Mouse (Mus musculus) left cerebral cortex, postnatal 25 days (tissue): ENCODE results near the gene Ces1g. TPM values are rescaled to one million over a fixed set of nuclear protein-coding genes. Genes with fewer than 3 reads are reported as not detected.

Experiments used
- total RNA-seq, 2 experiments: library from RNA; stranded (reverse); gene quantifications; 2 replicates each; pipeline ENCODE4 v1.2.3; 2021

Gene Ces1g
- total RNA-seq, 2 experiments from 2014 or later = not detected

Other genes starting within 250 kb of the Ces1g start
- gene Ces1c, start 206.0 kb downstream of the Ces1g start, total RNA-seq = not detected
- not detected for gene Ces1d, start 139.5 kb downstream of the Ces1g start, total RNA-seq
- gene Ces1e, start 107.7 kb downstream of the Ces1g start, total RNA-seq = not detected
- not detected for gene Ces1f, start 57.6 kb downstream of the Ces1g start, total RNA-seq
- not detected for gene Ces1h, start 42.4 kb upstream of the Ces1g start, total RNA-seq
- gene Ces5a, start 198.5 kb upstream of the Ces1g start, total RNA-seq = 1 to 10 TPM in 1 of 2 experiments, under 1 TPM in 1; 0.89 to 1.2 TPM